ENCODE assay signal across 8 mouse cellular contexts in the genomic region with DNA sequence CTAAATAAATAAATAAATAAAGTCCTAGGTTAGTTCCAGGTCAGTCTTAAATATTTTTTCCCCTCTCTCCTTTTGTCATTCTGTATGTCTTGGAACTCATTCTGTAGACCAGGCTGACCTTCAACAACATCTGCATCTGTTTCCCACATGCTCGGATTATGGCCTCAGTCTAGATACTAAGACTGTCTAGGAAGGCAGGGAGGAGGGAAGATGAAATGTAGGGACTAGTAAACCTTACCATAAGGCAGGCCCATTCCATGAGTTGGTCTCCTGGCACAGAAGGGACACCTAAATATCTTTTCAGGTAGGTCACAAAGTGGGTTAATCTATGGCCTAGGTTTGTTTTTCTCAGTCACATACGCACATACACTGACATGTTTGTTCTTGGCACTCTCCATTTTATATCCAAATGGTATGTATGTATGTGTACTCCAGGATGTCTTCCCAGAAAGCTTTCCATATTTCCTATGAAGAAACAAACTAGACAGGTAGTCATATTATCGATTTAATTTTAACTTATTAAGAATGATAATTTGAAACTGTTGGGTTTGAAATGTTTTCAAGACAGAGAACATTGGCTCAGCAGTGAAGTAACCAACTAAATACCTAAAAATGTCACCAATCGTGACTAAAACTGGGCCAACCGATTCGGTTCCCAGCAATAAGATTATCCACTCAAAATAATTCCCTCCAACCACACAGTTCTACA. TPM values are rescaled to one million over a fixed set of nuclear protein-coding genes. Genes with fewer than 3 reads are reported as not detected.
DNase-seq lines count a peak whose midpoint lies in the region; ATAC-seq and TF ChIP-seq lines count a peak whose summit lies in the region.

No protein-coding gene starts in this region.

- no peaks in the 10 kb centered on the region for H3K9me3 ChIP-seq in hindbrain, postnatal 0 days (ENCODE audit: low read length)
- no peaks in the 10 kb centered on the region for H3K9me3 ChIP-seq in neural tube, embryonic 12.5 days

- H3K4me3 ChIP-seq in left cerebral cortex, adult 2 months: peak overlapping the region; percentile 92
- H3K4me3 ChIP-seq in cortical plate, adult 2 months (ENCODE audit: insufficient read depth, low read length): peak overlapping the region; percentile 63
- peak overlapping the region; percentile 55 for H3K4me3 ChIP-seq in hindbrain, postnatal 0 days (ENCODE audit: low read length)
- peak overlapping the region; percentile 66 for H3K4me3 ChIP-seq in neural tube, embryonic 12.5 days

- TF ChIP-seq CTCF in left cerebral cortex, adult 2 months (IDR thresholded peaks at IDR 0.05): no peak
- no peak for TF ChIP-seq CTCF in cortical plate, adult 2 months (IDR thresholded peaks at IDR 0.05; ENCODE audit: extremely low read depth, insufficient read depth, low read length)
- TF ChIP-seq CTCF in hindbrain, postnatal 0 days (IDR thresholded peaks at IDR 0.05; ENCODE audit: low read depth): no peak

- intact Hi-C loops in left cerebral cortex, adult 2 months (cut with DNase I): loop anchor here (2.0 kb wide), 1 partner anchor 100 kb away; the partner anchor contains the start of gene Ppdpf

- no peak for TF ChIP-seq POLR2A in cortical plate, adult 2 months (IDR thresholded peaks at IDR 0.05; ENCODE audit: extremely low read depth, insufficient read depth, low read length)

- no peaks in the 10 kb centered on the region for H3K27me3 ChIP-seq in hindbrain, postnatal 0 days (ENCODE audit: insufficient read depth, low read length)
- no peaks in the 10 kb centered on the region for H3K27me3 ChIP-seq in neural tube, embryonic 12.5 days (replicated peaks)

- no peak for ATAC-seq in hindbrain, postnatal 0 days
- ATAC-seq in neural tube, embryonic 12.5 days (ENCODE audit: low FRiP score, low read depth): no peak

- H3K4me1 ChIP-seq in cortical plate, adult 2 months (ENCODE audit: control insufficient read depth, insufficient read depth, low read length): peaks cover 6% of the 10 kb centered on the region; the same call in 1 of the 2 replicates
- H3K4me1 ChIP-seq in hindbrain, postnatal 0 days (ENCODE audit: insufficient read depth, low read length): no peaks in the 10 kb centered on the region; the same call in 1 of the 2 replicates
- peaks cover 18% of the 10 kb centered on the region for H3K4me1 ChIP-seq in neural tube, embryonic 12.5 days

- H3K9ac ChIP-seq in hindbrain, postnatal 0 days (replicated peaks; ENCODE audit: low read length): peak overlapping the region; percentile 64
- peak overlapping the region; percentile 77 for H3K9ac ChIP-seq in neural tube, embryonic 12.5 days

- H3K4me2 ChIP-seq in hindbrain, postnatal 0 days (ENCODE audit: low read depth, low read length): peak overlapping the region; percentile 62
- H3K4me2 ChIP-seq in neural tube, embryonic 12.5 days (replicated peaks): peak overlapping the region; percentile 61

- H3K27ac ChIP-seq in left cerebral cortex, adult 2 months: peak overlapping the region; percentile 99
- peak overlapping the region; percentile 94 for H3K27ac ChIP-seq in cortical plate, adult 2 months (ENCODE audit: insufficient read depth, low read length)
- peak overlapping the region; percentile 91 for H3K27ac ChIP-seq in hindbrain, postnatal 0 days
- H3K27ac ChIP-seq in neural tube, embryonic 12.5 days: peak overlapping the region; percentile 90

- no peaks in the 10 kb centered on the region for H3K36me3 ChIP-seq in hindbrain, postnatal 0 days (ENCODE audit: insufficient read depth, low read length)
- H3K36me3 ChIP-seq in neural tube, embryonic 12.5 days: peaks cover 12% of the 10 kb centered on the region

- 55% methylated on average over 6 of the region's 6 CpGs for WGBS in hindbrain, postnatal 0 days
- 63% methylated on average over 6 of the region's 6 CpGs for WGBS in neural tube, embryonic 12.5 days

- no peak for DNase-seq in left cerebral cortex, adult 2 months (ENCODE audit: extremely low spot score in 1 of 2, low spot score in 2 of 2)
- DNase-seq in left cerebral cortex, adult 18-20 months (ENCODE audit: low spot score in 2 of 2): no peak
- no peak for DNase-seq in hindbrain, postnatal 0 days (ENCODE audit: low spot score)
- DNase-seq in natural killer cell, adult 2 months (ENCODE audit: low spot score in 2 of 2): no peak
- no peak for DNase-seq in adrenal gland, postnatal 36 days
- no peak for DNase-seq in layer of hippocampus, adult 11-12 months (ENCODE audit: low spot score)

RNA-seq across cellular contexts. Expression of gene Gmeb2, which starts 1.1 kb away (rescaled TPM):
- total RNA-seq in left cerebral cortex, adult 2 months (2021): 10 to 100 TPM; 27.1 to 27.3 TPM
- total RNA-seq in left cerebral cortex, adult 18-20 months (2021): 10 to 100 TPM; 23.9 to 25.8 TPM
- polyA plus RNA-seq in cortical plate, adult 2 months (2012; rRNA removed): 22.8 and 23.4 TPM in 2 replicates
- total RNA-seq in hindbrain, postnatal 0 days (2014; rRNA removed): 19.2 and 25.2 TPM in 2 replicates
- 8.6 and 8.9 TPM in 2 replicates for polyA plus RNA-seq in hindbrain, postnatal 0 days (2015; fragmentation: Nextera tagmentation; extraction: Ambion mirVana)
- polyA plus RNA-seq in neural tube, embryonic 12.5 days (2016; fragmentation: Nextera tagmentation; extraction: Ambion mirVana): 20.6 and 21.4 TPM in 2 replicates
- 10 to 100 TPM; 14.5 to 22.0 TPM for total RNA-seq in adrenal gland, postnatal 36 days (2021)

RNA-seq across cellular contexts. Expression of gene Stmn3, which starts 27.5 kb away (rescaled TPM):
- 100 to 1,000 TPM; 633 to 653 TPM for total RNA-seq in left cerebral cortex, adult 2 months (2021)
- total RNA-seq in left cerebral cortex, adult 18-20 months (2021): 100 to 1,000 TPM; 647 to 666 TPM
- polyA plus RNA-seq in cortical plate, adult 2 months (2012; rRNA removed): 777 and 783 TPM in 2 replicates
- 1,221 and 1,263 TPM in 2 replicates for total RNA-seq in hindbrain, postnatal 0 days (2014; rRNA removed)
- 1,758 and 1,824 TPM in 2 replicates for polyA plus RNA-seq in hindbrain, postnatal 0 days (2015; fragmentation: Nextera tagmentation; extraction: Ambion mirVana)
- 649 and 671 TPM in 2 replicates for polyA plus RNA-seq in neural tube, embryonic 12.5 days (2016; fragmentation: Nextera tagmentation; extraction: Ambion mirVana)
- total RNA-seq in adrenal gland, postnatal 36 days (2021): 10 to 100 TPM; 10.3 to 11.7 TPM

RNA-seq across cellular contexts. Expression of gene Rtel1, which starts 32.8 kb away (rescaled TPM):
- total RNA-seq in left cerebral cortex, adult 2 months (2021): 10 to 100 TPM; 26.1 to 38.5 TPM
- total RNA-seq in left cerebral cortex, adult 18-20 months (2021): 10 to 100 TPM; 24.9 to 34.5 TPM
- 55.5 and 62.0 TPM in 2 replicates for polyA plus RNA-seq in cortical plate, adult 2 months (2012; rRNA removed)
- total RNA-seq in hindbrain, postnatal 0 days (2014; rRNA removed): 52.2 and 97.2 TPM in 2 replicates
- polyA plus RNA-seq in hindbrain, postnatal 0 days (2015; fragmentation: Nextera tagmentation; extraction: Ambion mirVana): 21.6 and 28.0 TPM in 2 replicates
- polyA plus RNA-seq in neural tube, embryonic 12.5 days (2016; fragmentation: Nextera tagmentation; extraction: Ambion mirVana): 41.1 and 49.0 TPM in 2 replicates
- 10 to 100 TPM; 26.5 to 32.1 TPM for total RNA-seq in adrenal gland, postnatal 36 days (2021)

RNA-seq across cellular contexts. Expression of gene Helz2, which starts 45.0 kb away (rescaled TPM):
- 1 to 10 TPM; 2.3 to 4.3 TPM for total RNA-seq in left cerebral cortex, adult 2 months (2021)
- 1 to 10 TPM; 2.7 to 3.2 TPM for total RNA-seq in left cerebral cortex, adult 18-20 months (2021)
- 3.4 TPM in 2 replicates for polyA plus RNA-seq in cortical plate, adult 2 months (2012; rRNA removed)
- 2.8 and 5.7 TPM in 2 replicates for total RNA-seq in hindbrain, postnatal 0 days (2014; rRNA removed)
- 0.19 and 0.24 TPM in 2 replicates for polyA plus RNA-seq in hindbrain, postnatal 0 days (2015; fragmentation: Nextera tagmentation; extraction: Ambion mirVana)
- polyA plus RNA-seq in neural tube, embryonic 12.5 days (2016; fragmentation: Nextera tagmentation; extraction: Ambion mirVana): 0.43 and 0.70 TPM in 2 replicates
- 10 to 100 TPM; 19.3 to 28.7 TPM for total RNA-seq in adrenal gland, postnatal 36 days (2021)

Comparison
In these comparisons a context has a peak if more than half of its experiments do, and no peak if none do; other contexts are left out.
1. RNA of gene Stmn3, which starts 27.5 kb away (total RNA-seq): 1,221 to 1,263 TPM in hindbrain, postnatal 0 days, 647 to 666 TPM in left cerebral cortex, adult 18-20 months and 633 to 653 TPM in left cerebral cortex, adult 2 months; 10.3 to 11.7 TPM in adrenal gland, postnatal 36 days; every median in the first group is over 10 times any median in the second.
2. Peak in every context shown above with its lines, with median percentiles within 50 percentile points of each other: H3K27ac ChIP-seq and H3K4me3 ChIP-seq.